Mouse (Mus musculus): Measurements from ENCODE around the gene Ttc5. TPM values are rescaled to one million over a fixed set of nuclear protein-coding genes. Genes with fewer than 3 reads are reported as not detected.
"Not testable (repeated sequence)": the region's sequence is repeated elsewhere in the genome, so short reads cannot be mapped to it uniquely, and the experiment has no call there.

Gene Ttc5
- polyA plus RNA-seq, 1 experiment from 2014 or later = 83.9 TPM

DNA sequence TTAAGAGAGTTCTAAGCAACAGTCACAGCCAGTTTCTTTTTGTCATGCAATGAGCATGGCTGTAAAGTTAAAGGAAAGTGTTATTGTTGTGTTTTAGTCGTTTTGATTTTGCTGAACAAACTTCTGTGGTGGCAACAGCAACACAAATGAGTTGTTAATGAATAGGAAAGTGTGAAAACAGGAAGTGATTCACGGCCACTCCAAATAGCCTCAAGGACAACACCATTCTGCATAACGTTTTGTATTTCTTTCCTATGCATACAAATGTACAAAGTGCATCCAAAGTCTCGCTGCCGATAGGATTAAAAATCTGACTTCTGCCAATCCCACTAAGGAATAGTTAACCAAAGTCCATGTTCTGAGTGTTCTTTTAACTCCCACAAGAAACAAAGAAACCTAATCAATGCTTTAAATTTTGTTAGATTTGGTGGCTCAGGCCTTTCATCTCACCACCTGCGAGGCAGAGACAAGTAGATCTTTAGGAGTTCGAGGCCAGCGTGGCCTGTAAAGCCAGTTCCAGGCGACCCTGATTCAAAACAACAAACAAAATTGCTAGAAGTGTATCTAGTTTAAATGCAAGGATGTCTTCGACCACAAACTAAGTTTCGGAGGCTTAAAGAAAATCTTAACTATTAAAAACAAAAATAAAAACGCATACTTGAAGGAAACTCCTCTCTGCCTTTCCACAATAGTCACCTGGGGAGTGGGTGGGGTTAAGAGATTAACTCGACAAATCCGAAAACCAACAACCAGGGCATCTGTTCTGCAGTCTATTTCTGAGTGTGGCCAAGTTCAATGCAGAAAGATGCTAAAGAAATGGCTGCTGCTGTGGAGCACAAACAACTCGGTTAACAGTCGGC lies 698 bp downstream of the Ttc5 start:
- Histone ChIP-seq H3K4me3 (ENCODE audit: low read length) (peak overlapping the region; percentile 75), H3K27me3 (ENCODE audit: insufficient read depth, low read length) (no peaks in the 10 kb centered on the region), H3K36me3 (ENCODE audit: insufficient read depth, low read length) (peaks cover 15% of the 10 kb centered on the region; the same call in 1 of the 2 replicates), H3K27ac (ENCODE audit: low read length) (peak overlapping the region; percentile 12; the same call in 1 of the 2 replicates), H3K4me2 (replicated peaks; ENCODE audit: low read depth, low read length) (peak overlapping the region; percentile 59), H3K9ac (replicated peaks; ENCODE audit: low read length) (peak overlapping the region; percentile 77), H3K9me3 (ENCODE audit: low read length) (no peaks in the 10 kb centered on the region), H3K4me1 (ENCODE audit: insufficient read depth, low read length) (peaks cover 7% of the 10 kb centered on the region; the same call in 1 of the 2 replicates)
- 24% methylated on average over 16 of the region's 16 CpGs for WGBS
- ATAC-seq (ENCODE audit: low FRiP score, low TSS enrichment) = no peak

DNA sequence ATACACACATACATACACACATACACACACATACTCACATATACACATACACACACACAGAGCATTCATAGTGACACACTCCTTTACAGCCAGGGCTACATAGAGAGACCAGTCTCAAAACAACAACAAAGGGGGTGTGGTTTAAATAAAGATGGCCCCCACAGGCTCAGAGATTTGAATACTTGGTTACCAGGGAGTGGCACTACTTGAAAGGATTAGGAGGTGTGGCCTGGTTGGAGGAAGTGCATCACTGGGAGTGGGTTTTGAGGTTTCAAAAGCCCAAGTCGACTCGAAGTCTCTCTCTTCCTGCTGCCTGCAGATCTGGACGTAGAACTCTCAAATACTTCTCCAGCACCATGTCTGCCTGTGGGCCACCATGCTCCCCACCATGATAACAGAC lies 3.2 kb downstream of the Ttc5 start:
- Histone ChIP-seq H3K27me3 (ENCODE audit: insufficient read depth, low read length) (no peaks in the 10 kb centered on the region), H3K36me3 (ENCODE audit: insufficient read depth, low read length) (peaks cover 20% of the 10 kb centered on the region), H3K9ac (replicated peaks; ENCODE audit: low read length) (no peak overlapping the region), H3K4me2 (replicated peaks; ENCODE audit: low read depth, low read length) (no peak overlapping the region), H3K27ac (ENCODE audit: low read length) (no peak overlapping the region), H3K4me3 (ENCODE audit: low read length) (no peak overlapping the region), H3K9me3 (ENCODE audit: low read length) (no peaks in the 10 kb centered on the region), H3K4me1 (ENCODE audit: insufficient read depth, low read length) (peaks cover 7% of the 10 kb centered on the region; the same call in 1 of the 2 replicates)
- no peak; the same call in 1 of the 2 replicates for ATAC-seq (ENCODE audit: low FRiP score, low TSS enrichment)
- 96% methylated on average over 3 of the region's 3 CpGs for WGBS

DNA sequence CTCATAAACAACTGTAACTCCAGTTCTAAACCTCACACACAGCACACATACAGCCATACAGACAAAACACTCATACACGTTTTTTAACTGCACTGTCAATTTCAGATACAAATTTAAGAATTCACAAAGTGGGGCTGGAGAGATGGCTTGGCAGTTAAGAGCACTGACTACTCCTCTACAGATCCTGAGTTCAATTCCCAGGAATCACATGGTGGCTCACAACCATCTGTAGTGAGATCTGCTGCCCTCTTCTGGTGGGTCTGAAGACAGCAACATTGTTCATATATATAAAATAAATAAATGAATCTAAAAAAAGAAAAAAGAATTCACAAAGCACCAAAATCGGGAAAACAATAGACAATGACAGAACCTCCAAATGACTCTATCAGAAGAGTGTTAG lies 14.0 kb downstream of the Ttc5 start:
- Histone ChIP-seq H3K4me3 (ENCODE audit: low read length) (no peak overlapping the region), H3K4me1 (ENCODE audit: insufficient read depth, low read length) (no peaks in the 10 kb centered on the region), H3K27me3 (ENCODE audit: insufficient read depth, low read length) (no peaks in the 10 kb centered on the region), H3K9me3 (ENCODE audit: low read length) (no peaks in the 10 kb centered on the region), H3K4me2 (replicated peaks; ENCODE audit: low read depth, low read length) (no peak overlapping the region), H3K9ac (replicated peaks; ENCODE audit: low read length) (no peak overlapping the region), H3K27ac (ENCODE audit: low read length) (no peak overlapping the region), H3K36me3 (ENCODE audit: insufficient read depth, low read length) (peaks cover 73% of the 10 kb centered on the region)
- ATAC-seq (ENCODE audit: low FRiP score, low TSS enrichment) = no peak
- 92% methylated on average over 2 of the region's 2 CpGs for WGBS

DNA sequence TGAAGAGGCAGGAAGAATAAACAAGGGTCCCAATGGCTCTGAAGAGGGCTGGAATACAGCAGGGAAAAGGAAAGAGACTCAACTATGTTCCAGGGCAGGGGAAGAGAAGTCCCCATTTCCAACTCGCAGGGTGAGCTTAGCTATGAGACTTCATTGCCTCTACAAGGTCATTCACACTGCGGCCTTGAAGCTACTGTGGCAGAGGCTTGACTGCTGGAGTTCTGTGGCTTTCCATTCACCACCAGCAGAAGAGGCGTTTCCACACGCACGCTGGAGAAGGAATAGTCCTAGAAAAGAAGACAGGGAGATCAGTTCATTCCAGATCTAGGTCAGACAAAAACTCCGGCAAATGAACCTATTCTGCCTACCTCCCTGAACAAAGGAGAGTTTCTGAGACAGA lies 19.6 kb downstream of the Ttc5 start:
- Histone ChIP-seq H3K27ac (ENCODE audit: low read length) (no peak overlapping the region), H3K9me3 (ENCODE audit: low read length) (no peaks in the 10 kb centered on the region), H3K4me2 (replicated peaks; ENCODE audit: low read depth, low read length) (no peak overlapping the region), H3K4me3 (ENCODE audit: low read length) (no peak overlapping the region), H3K36me3 (ENCODE audit: insufficient read depth, low read length) (peaks cover 48% of the 10 kb centered on the region), H3K4me1 (ENCODE audit: insufficient read depth, low read length) (no peaks in the 10 kb centered on the region), H3K9ac (replicated peaks; ENCODE audit: low read length) (no peak overlapping the region), H3K27me3 (ENCODE audit: insufficient read depth, low read length) (no peaks in the 10 kb centered on the region)
- 94% methylated on average over 6 of the region's 6 CpGs for WGBS
- ATAC-seq (ENCODE audit: low FRiP score, low TSS enrichment) = no peak

DNA sequence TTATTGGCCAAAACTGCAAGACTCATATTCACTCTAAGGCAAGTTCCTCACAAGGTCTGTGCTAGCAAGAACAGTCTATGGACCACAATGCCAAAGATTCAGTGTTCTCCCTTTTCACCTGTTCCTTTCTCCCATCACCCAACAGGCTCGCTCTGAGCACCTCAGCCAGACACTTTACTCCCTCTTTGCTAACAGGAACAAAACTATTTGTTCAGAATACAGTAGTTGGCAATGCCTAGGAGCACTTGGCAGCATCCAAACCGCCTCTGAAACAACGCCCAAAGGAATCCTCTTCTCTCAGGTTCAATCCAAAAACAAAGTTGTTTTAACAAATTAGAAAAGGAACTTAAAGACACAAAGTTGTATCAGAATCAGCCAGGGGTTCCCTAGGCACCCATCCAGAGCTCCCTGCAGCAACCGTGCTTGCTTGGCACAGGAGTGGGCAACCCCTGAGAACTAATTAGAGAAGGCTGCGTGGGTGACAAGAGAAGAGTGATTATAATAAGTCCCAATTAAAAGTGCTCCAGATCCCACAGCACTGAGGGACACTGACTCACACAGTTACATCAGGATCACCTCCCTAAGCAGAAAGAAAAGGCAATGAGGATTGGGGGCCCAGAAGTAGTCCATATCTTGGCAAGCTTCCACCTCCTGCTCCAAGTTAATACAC lies 26.8 kb downstream of the Ttc5 start:
- Histone ChIP-seq H3K4me1 (ENCODE audit: insufficient read depth, low read length) (no peaks in the 10 kb centered on the region), H3K4me2 (replicated peaks; ENCODE audit: low read depth, low read length) (no peak overlapping the region), H3K36me3 (ENCODE audit: insufficient read depth, low read length) (peaks cover 5% of the 10 kb centered on the region; the same call in 1 of the 2 replicates), H3K4me3 (ENCODE audit: low read length) (no peak overlapping the region), H3K9ac (replicated peaks; ENCODE audit: low read length) (no peak overlapping the region), H3K9me3 (ENCODE audit: low read length) (no peaks in the 10 kb centered on the region), H3K27ac (ENCODE audit: low read length) (no peak overlapping the region), H3K27me3 (ENCODE audit: insufficient read depth, low read length) (no peaks in the 10 kb centered on the region)
- no peak for ATAC-seq (ENCODE audit: low FRiP score, low TSS enrichment)
- 82% methylated on average over 5 of the region's 5 CpGs for WGBS

DNA sequence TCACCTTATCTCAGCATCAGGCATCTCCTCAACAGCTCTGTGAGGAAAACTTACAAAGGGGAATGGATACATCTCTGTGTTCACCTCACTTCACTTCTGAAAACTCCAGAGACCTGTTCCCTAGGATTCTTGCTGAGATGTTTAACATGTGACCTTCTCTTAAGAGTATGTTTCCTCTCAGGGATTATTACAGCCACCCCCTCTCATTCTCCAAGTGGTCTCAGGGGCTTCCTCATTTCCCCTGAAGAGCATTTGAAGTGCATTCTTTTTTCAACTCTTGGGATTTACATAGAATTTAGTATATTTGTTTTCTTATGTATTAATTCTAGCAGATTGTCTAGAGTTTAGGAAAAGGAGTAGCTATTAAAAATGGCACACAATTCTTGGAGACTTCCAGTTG lies 40.3 kb downstream of the Ttc5 start, which contains the start of gene Olfr749:
Gene Olfr749 (minus strand): TSS at position 101 of the 400 bp plus-strand sequence.
- no peaks in the 10 kb centered on the region for H3K36me3 ChIP-seq (ENCODE audit: insufficient read depth, low read length)
- ATAC-seq (ENCODE audit: low FRiP score, low TSS enrichment) = no peak
- H3K27me3 ChIP-seq (ENCODE audit: insufficient read depth, low read length) = no peaks in the 10 kb centered on the region
- no peak within 1 kb of the TSS for H3K4me2 ChIP-seq (replicated peaks; ENCODE audit: low read depth, low read length)
- no peaks in the 10 kb centered on the region for H3K9me3 ChIP-seq (ENCODE audit: low read length)
- H3K4me3 ChIP-seq (ENCODE audit: low read length) = no peak within 1 kb of the TSS
- H3K9ac ChIP-seq (replicated peaks; ENCODE audit: low read length) = no peak within 1 kb of the TSS
- H3K4me1 ChIP-seq (ENCODE audit: insufficient read depth, low read length) = no peaks in the 10 kb centered on the region
- no peak within 1 kb of the TSS for H3K27ac ChIP-seq (ENCODE audit: low read length)

DNA sequence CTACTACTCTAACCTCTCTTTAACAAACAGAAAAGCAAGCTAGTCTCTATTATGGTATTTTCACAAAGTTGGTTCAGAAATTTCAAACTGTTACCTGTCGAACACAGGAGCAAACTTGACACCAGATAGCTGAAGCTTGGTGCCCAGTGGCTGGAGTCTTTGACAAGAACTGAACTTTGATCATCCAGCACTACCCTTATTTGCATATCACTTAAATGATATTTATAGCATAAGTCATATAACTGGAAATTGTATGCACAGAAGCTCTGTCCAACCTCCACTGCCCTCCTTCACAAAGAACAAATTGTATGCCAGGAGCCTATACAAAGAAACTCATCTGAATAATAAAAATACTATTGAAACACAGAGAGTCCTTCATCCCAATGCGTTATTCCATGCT lies 43.7 kb downstream of the Ttc5 start:
- Histone ChIP-seq H3K9ac (replicated peaks; ENCODE audit: low read length) (no peak overlapping the region), H3K4me2 (replicated peaks; ENCODE audit: low read depth, low read length) (no peak overlapping the region), H3K9me3 (ENCODE audit: low read length) (no peaks in the 10 kb centered on the region), H3K36me3 (ENCODE audit: insufficient read depth, low read length) (no peaks in the 10 kb centered on the region), H3K27ac (ENCODE audit: low read length) (no peak overlapping the region), H3K27me3 (ENCODE audit: insufficient read depth, low read length) (no peaks in the 10 kb centered on the region), H3K4me3 (ENCODE audit: low read length) (no peak overlapping the region), H3K4me1 (ENCODE audit: insufficient read depth, low read length) (no peaks in the 10 kb centered on the region)
- 77% methylated on average over 2 of the region's 2 CpGs for WGBS
- no peak for ATAC-seq (ENCODE audit: low FRiP score, low TSS enrichment)

DNA sequence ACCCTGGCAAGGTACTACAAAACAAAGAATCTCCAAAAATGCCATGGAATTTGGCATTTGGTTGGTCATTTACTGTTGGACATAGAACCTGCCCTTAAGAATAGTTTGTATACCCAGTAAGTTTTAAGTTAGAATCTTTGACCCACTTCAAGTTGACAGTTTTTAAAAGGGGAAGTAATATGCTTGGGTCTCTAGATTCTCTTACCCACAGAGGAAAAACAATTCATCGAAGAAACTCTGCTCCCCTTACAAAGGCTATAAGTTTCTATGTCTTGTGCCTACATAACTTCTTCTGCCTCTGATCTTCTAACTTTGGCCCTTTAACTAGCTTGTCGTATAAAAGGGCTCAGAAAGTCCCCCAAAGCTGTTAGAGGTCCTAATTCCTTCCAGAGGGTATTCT lies 45.0 kb downstream of the Ttc5 start:
- Histone ChIP-seq H3K4me1 (ENCODE audit: insufficient read depth, low read length) (no peaks in the 10 kb centered on the region), H3K27ac (ENCODE audit: low read length) (no peak overlapping the region), H3K27me3 (ENCODE audit: insufficient read depth, low read length) (no peaks in the 10 kb centered on the region), H3K4me2 (replicated peaks; ENCODE audit: low read depth, low read length) (no peak overlapping the region), H3K36me3 (ENCODE audit: insufficient read depth, low read length) (no peaks in the 10 kb centered on the region), H3K4me3 (ENCODE audit: low read length) (no peak overlapping the region), H3K9ac (replicated peaks; ENCODE audit: low read length) (no peak overlapping the region), H3K9me3 (ENCODE audit: low read length) (no peaks in the 10 kb centered on the region)
- 73% methylated on average over 2 of the region's 2 CpGs for WGBS
- no peak for ATAC-seq (ENCODE audit: low FRiP score, low TSS enrichment)

DNA sequence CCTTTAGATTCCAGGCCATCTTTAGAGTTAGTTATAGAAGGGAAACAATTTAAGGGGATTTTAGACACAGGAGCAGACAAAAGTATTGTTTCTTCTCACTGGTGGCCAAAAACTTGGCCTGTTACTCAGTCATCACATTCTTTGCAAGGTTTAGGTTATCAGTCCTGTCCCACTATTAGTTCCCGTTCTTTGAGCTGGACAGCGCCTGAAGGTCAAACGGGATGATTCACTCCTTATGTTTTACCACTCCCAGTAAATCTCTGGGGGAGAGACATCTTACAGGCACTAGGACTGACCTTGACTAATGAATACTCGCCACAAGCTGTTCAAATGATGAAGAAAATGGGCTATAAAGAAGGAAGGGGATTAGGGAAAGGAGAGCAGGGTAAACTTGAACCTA lies 62.9 kb downstream of the Ttc5 start:
- ATAC-seq (ENCODE audit: low FRiP score, low TSS enrichment) = not testable (repeated sequence)
- 79% methylated on average over 3 of the region's 4 CpGs for WGBS

DNA sequence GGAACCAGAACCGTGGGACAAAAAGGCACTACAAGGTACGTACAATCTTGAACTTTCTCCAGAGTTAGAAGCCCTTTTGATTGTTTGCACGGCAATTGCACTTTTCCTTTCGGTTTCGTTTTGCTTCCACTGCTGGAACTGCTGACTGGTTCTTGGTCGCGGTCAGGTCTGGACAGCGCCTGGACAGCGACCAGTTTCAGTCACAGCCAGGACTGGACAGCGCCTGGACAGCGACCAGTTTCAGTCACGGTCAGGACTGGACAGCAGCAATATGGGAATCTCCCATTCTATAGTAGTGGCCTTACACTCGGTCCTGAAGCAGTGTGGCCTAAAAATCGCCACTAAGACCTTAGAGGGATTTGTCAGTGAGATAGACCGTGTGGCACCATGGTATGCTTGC lies 65.4 kb downstream of the Ttc5 start:
- H3K27me3 ChIP-seq (ENCODE audit: insufficient read depth, low read length); H3K4me2 ChIP-seq (replicated peaks; ENCODE audit: low read depth, low read length); H3K27ac ChIP-seq (ENCODE audit: low read length); ATAC-seq (ENCODE audit: low FRiP score, low TSS enrichment); H3K4me1 ChIP-seq (ENCODE audit: insufficient read depth, low read length); H3K4me3 ChIP-seq (ENCODE audit: low read length); H3K9ac ChIP-seq (replicated peaks; ENCODE audit: low read length); H3K9me3 ChIP-seq (ENCODE audit: low read length); H3K36me3 ChIP-seq (ENCODE audit: insufficient read depth, low read length): not testable (repeated sequence)
- 91% methylated on average over 15 of the region's 15 CpGs for WGBS

More for the DNA sequence above, 62.9 kb downstream of the Ttc5 start:
- not testable (repeated sequence) for H3K4me3 ChIP-seq (ENCODE audit: low read length); H3K4me1 ChIP-seq (ENCODE audit: insufficient read depth, low read length); H3K27ac ChIP-seq (ENCODE audit: low read length); H3K36me3 ChIP-seq (ENCODE audit: insufficient read depth, low read length); H3K9ac ChIP-seq (replicated peaks; ENCODE audit: low read length); H3K4me2 ChIP-seq (replicated peaks; ENCODE audit: low read depth, low read length); H3K27me3 ChIP-seq (ENCODE audit: insufficient read depth, low read length); H3K9me3 ChIP-seq (ENCODE audit: low read length)

Measured in kidney, embryonic 16.5 days (tissue).